Comparison of ENCODE assay signal across 8 mouse cellular contexts in genomic region chr4:106854361-106855309, GRCm38 (mm10). TPM values are rescaled to one million over a fixed set of nuclear protein-coding genes. Genes with fewer than 3 reads are reported as not detected.
A peak's percentile ranks its signal among the peaks of the same experiment; 100 is the strongest.
DNase-seq lines count a peak whose midpoint lies in the region; ATAC-seq and TF ChIP-seq lines count a peak whose summit lies in the region.

No protein-coding gene starts in this region.

- H3K4me1 ChIP-seq in liver, adult 2 months (ENCODE audit: control insufficient read depth, insufficient read depth, low read length), result peaks cover 2% of the 10 kb centered on the region
- peaks cover 33% of the 10 kb centered on the region for H3K4me1 ChIP-seq in embryonic facial prominence, embryonic 12.5 days
- peaks cover 31% of the 10 kb centered on the region for H3K4me1 ChIP-seq in intestine, embryonic 15.5 days (replicated peaks)
- H3K4me1 ChIP-seq in neural tube, embryonic 13.5 days (replicated peaks), result peaks cover 33% of the 10 kb centered on the region

- H3K79me2 ChIP-seq in liver, adult 2 months (ENCODE audit: control insufficient read depth, insufficient read depth, low read length), result no peaks in the 10 kb centered on the region

- H3K4me3 ChIP-seq in liver, adult 2 months (ENCODE audit: insufficient read depth, low read depth, low read length), result no peak overlapping the region
- peak overlapping the region; percentile 18; the same call in 1 of the 2 replicates for H3K4me3 ChIP-seq in embryonic facial prominence, embryonic 12.5 days
- no peak overlapping the region for H3K4me3 ChIP-seq in intestine, embryonic 15.5 days (replicated peaks)
- peak overlapping the region; percentile 11; the same call in 1 of the 2 replicates for H3K4me3 ChIP-seq in neural tube, embryonic 13.5 days

- peak overlapping the region; percentile 43 for H3K4me2 ChIP-seq in embryonic facial prominence, embryonic 12.5 days (replicated peaks)
- H3K4me2 ChIP-seq in intestine, embryonic 15.5 days (replicated peaks), result peak overlapping the region; percentile 40
- H3K4me2 ChIP-seq in neural tube, embryonic 13.5 days, result peak overlapping the region; percentile 44

- peak; percentile 54 for DNase-seq in liver, adult 2 months (ENCODE audit: extremely low read depth, low read depth, low spot score)
- DNase-seq in liver, result no peak
- DNase-seq in c-Kit-positive CD71-positive TER-119-positive erythroid progenitor cells, embryonic 14.5 days (ENCODE audit: low spot score), result no peak
- no peak for DNase-seq in gastrocnemius, postnatal 36 days
- no peak for DNase-seq in lung, postnatal 14 days

- no peak for TF ChIP-seq POLR2A in liver, adult 2 months (IDR thresholded peaks at IDR 0.05; ENCODE audit: extremely low read depth, insufficient read depth, low read length)

- no peak overlapping the region for H3K27ac ChIP-seq in liver, adult 2 months (replicated peaks; ENCODE audit: insufficient read depth, low read depth, low read length)
- H3K27ac ChIP-seq in embryonic facial prominence, embryonic 12.5 days, result peak overlapping the region; percentile 94
- peak overlapping the region; percentile 51; the same call in 1 of the 2 replicates for H3K27ac ChIP-seq in intestine, embryonic 15.5 days
- peak overlapping the region; percentile 69 for H3K27ac ChIP-seq in neural tube, embryonic 13.5 days (replicated peaks)

- 0 out of 2 replicates have a peak overlapping the region, but pooled peaks have one; percentile 13 for H3K9ac ChIP-seq in liver, adult 2 months (ENCODE audit: low read depth, low read length)
- peak overlapping the region; percentile 38 for H3K9ac ChIP-seq in embryonic facial prominence, embryonic 12.5 days
- peak overlapping the region; percentile 17 for H3K9ac ChIP-seq in intestine, embryonic 15.5 days
- H3K9ac ChIP-seq in neural tube, embryonic 13.5 days, result peak overlapping the region; percentile 61

- intact Hi-C loops in gastrocnemius, postnatal 36 days (cut with DNase I), result no loop called here

- WGBS in liver, adult 2 months, result 53% methylated on average over 15 of the region's 15 CpGs
- WGBS in embryonic facial prominence, embryonic 12.5 days, result 5% methylated on average over 14 of the region's 15 CpGs
- WGBS in intestine, embryonic 15.5 days, result 34% methylated on average over 15 of the region's 15 CpGs
- WGBS in neural tube, embryonic 13.5 days, result 3% methylated on average over 11 of the region's 15 CpGs

- H3K27me3 ChIP-seq in liver, adult 2 months (ENCODE audit: control insufficient read depth, insufficient read depth, low read length), result no peaks in the 10 kb centered on the region
- no peaks in the 10 kb centered on the region for H3K27me3 ChIP-seq in embryonic facial prominence, embryonic 12.5 days
- H3K27me3 ChIP-seq in intestine, embryonic 15.5 days (replicated peaks), result no peaks in the 10 kb centered on the region
- no peaks in the 10 kb centered on the region for H3K27me3 ChIP-seq in neural tube, embryonic 13.5 days

- no peaks in the 10 kb centered on the region for H3K36me3 ChIP-seq in liver, adult 2 months (ENCODE audit: control insufficient read depth, insufficient read depth, low read length)
- H3K36me3 ChIP-seq in embryonic facial prominence, embryonic 12.5 days, result no peaks in the 10 kb centered on the region
- H3K36me3 ChIP-seq in intestine, embryonic 15.5 days, result no peaks in the 10 kb centered on the region
- no peaks in the 10 kb centered on the region for H3K36me3 ChIP-seq in neural tube, embryonic 13.5 days

- H3K9me3 ChIP-seq in embryonic facial prominence, embryonic 12.5 days, result no peaks in the 10 kb centered on the region
- no peaks in the 10 kb centered on the region for H3K9me3 ChIP-seq in intestine, embryonic 15.5 days
- H3K9me3 ChIP-seq in neural tube, embryonic 13.5 days, result no peaks in the 10 kb centered on the region

- ATAC-seq in embryonic facial prominence, embryonic 12.5 days (ENCODE audit: insufficient number of reproducible peaks, insufficient read depth, low FRiP score, low TSS enrichment), result peak; percentile 84
- ATAC-seq in intestine, embryonic 15.5 days, result peak; percentile 66
- peak; percentile 76 for ATAC-seq in neural tube, embryonic 13.5 days (ENCODE audit: low read depth)

- TF ChIP-seq CTCF in liver, adult 2 months (IDR thresholded peaks at IDR 0.05; ENCODE audit: low read depth, low read length), result no peak

RNA-seq across cellular contexts. Expression of gene Acot11, which starts 49.8 kb away (rescaled TPM):
- 1.8 and 4.8 TPM in 2 replicates for total RNA-seq in liver, adult 2 months (2014; rRNA removed)
- 6.3 and 14.3 TPM in 2 replicates for polyA plus RNA-seq in liver, adult 2 months (2012; rRNA removed)
- polyA plus RNA-seq in embryonic facial prominence, embryonic 12.5 days (2016; fragmentation: Nextera tagmentation; extraction: Ambion mirVana), result 1.9 and 3.0 TPM in 2 replicates
- polyA plus RNA-seq in intestine, embryonic 15.5 days (2015; fragmentation: Nextera tagmentation; extraction: Ambion mirVana), result 12.2 and 14.1 TPM in 2 replicates
- polyA plus RNA-seq in neural tube, embryonic 13.5 days (2015; fragmentation: Nextera tagmentation; extraction: Ambion mirVana), result 1.5 and 1.7 TPM in 2 replicates
- 1 to 10 TPM; 7.9 to 9.5 TPM for total RNA-seq in gastrocnemius, postnatal 36 days (2021)

RNA-seq across cellular contexts. Expression of gene Ssbp3, which starts 55.9 kb away (rescaled TPM):
- total RNA-seq in liver, adult 2 months (2014; rRNA removed), result 12.9 and 19.8 TPM in 2 replicates
- 32.8 and 36.7 TPM in 2 replicates for polyA plus RNA-seq in liver, adult 2 months (2012; rRNA removed)
- polyA plus RNA-seq in embryonic facial prominence, embryonic 12.5 days (2016; fragmentation: Nextera tagmentation; extraction: Ambion mirVana), result 275 and 279 TPM in 2 replicates
- 83.7 and 86.0 TPM in 2 replicates for polyA plus RNA-seq in intestine, embryonic 15.5 days (2015; fragmentation: Nextera tagmentation; extraction: Ambion mirVana)
- polyA plus RNA-seq in neural tube, embryonic 13.5 days (2015; fragmentation: Nextera tagmentation; extraction: Ambion mirVana), result 186 and 191 TPM in 2 replicates
- total RNA-seq in gastrocnemius, postnatal 36 days (2021), result 10 to 100 TPM; 21.3 to 25.6 TPM

Comparison
In these comparisons a context has a peak if more than half of its experiments do, and no peak if none do; other contexts are left out.
1. H3K4me3 ChIP-seq: peak in embryonic facial prominence, embryonic 12.5 days (single experiment) and neural tube, embryonic 13.5 days (single experiment); none in liver, adult 2 months (single experiment) and intestine, embryonic 15.5 days (single experiment).
2. Peak in every context shown above with its lines, with median percentiles within 50 percentile points of each other: H3K9ac ChIP-seq, ATAC-seq and H3K4me2 ChIP-seq.